Mouse (Mus musculus) kidney, postnatal 0 days (tissue): ENCODE data around the gene Myo3b. TPM values are rescaled to one million over a fixed set of nuclear protein-coding genes. Genes with fewer than 3 reads are reported as not detected.

Source experiments
- ATAC-seq: fragments of 200-750 bp; cut with Nextera tagmentation; replicated peaks from 2 replicates; pipeline ENCODE4 v1.8.0; 2017; ENCODE audit warnings: low read depth, moderate number of reproducible peaks, moderate TSS enrichment, moderate library complexity; ENCODE audit not compliant: low FRiP score
- DNase-seq: peaks from one replicate; pipeline ENCODE4 v3.0.0-alpha.2; 2016; ENCODE audit warnings: low spot score
- H3K27ac ChIP-seq: fragments of 300-500 bp; sonication (generic); 2 replicates; pipeline ENCODE4 v1.5.1; 2014; ENCODE audit warnings: mild to moderate bottlenecking
- H3K27me3 ChIP-seq: fragments of 300-500 bp; sonication (generic); 2 replicates; pipeline ENCODE4 v1.6.1; 2014; ENCODE audit warnings: low read length, mixed read lengths; ENCODE audit not compliant: insufficient read depth
- H3K36me3 ChIP-seq: fragments of 300-500 bp; sonication (generic); 2 replicates; pipeline ENCODE4 v1.6.1; 2014; ENCODE audit warnings: low read length, mixed read lengths; ENCODE audit not compliant: insufficient read depth
- H3K4me1 ChIP-seq: fragments of 300-500 bp; sonication (generic); replicated peaks from 2 replicates; pipeline ENCODE4 v1.6.1; 2014; ENCODE audit warnings: antibody characterized with exemption, low read length, mixed read lengths; ENCODE audit not compliant: insufficient read depth
- H3K4me2 ChIP-seq: fragments of 300-500 bp; sonication (generic); 2 replicates; pipeline ENCODE4 v1.6.1; 2014; ENCODE audit warnings: mild to moderate bottlenecking, low read length, moderate library complexity, mixed read lengths
- H3K4me3 ChIP-seq: fragments of 300-500 bp; sonication (generic); replicated peaks from 2 replicates; pipeline ENCODE4 v1.5.1; 2014; ENCODE audit warnings: low read depth, low read length
- H3K9ac ChIP-seq: fragments of 300-500 bp; sonication (generic); 2 replicates; pipeline ENCODE4 v1.6.1; 2014; ENCODE audit warnings: low read depth, low read length
- H3K9me3 ChIP-seq: fragments of 300-500 bp; sonication (generic); replicated peaks from 2 replicates; pipeline ENCODE4 v1.6.1; 2016; ENCODE audit warnings: low read length, inconsistent platforms, mixed read lengths
- CTCF ChIP-seq: IDR thresholded peaks from 2 replicates; pipeline ENCODE4 v1.5.1; 2016; ENCODE audit warnings: antibody characterized with exemption, low read depth, mild to moderate bottlenecking, moderate library complexity
- WGBS: fragments of 180-500 bp; shearing (Covaris S2); extraction: QIAGEN DNeasy Blood & Tissue Kit; methylation state at CpG from one replicate; pipeline ENCODE4 v1.1.7; 2014; 5-methylcytosine and 5-hydroxymethylcytosine counted together
- polyA plus RNA-seq: library from polyadenylated mRNA; unstranded; fragments of >200 nt; fragmentation: Nextera tagmentation; extraction: Ambion mirVana; gene quantifications from 2 replicates; pipeline ENCODE4 v1.2.1, GENCODE M21; 2015

The Myo3b gene
- polyA plus RNA-seq, 1 experiment from 2014 or later = 1.3 TPM

GRCm38 (mm10) chr2:70471861-70472620 lies 433.1 kb downstream of the Myo3b start:
- H3K4me1 ChIP-seq = peaks cover 13% of the 10 kb centered on the region; the same call in 1 of the 2 replicates

More at GRCm38 (mm10) chr2:70471861-70472620, 433.1 kb downstream of the Myo3b start:
- WGBS = under 1% methylated on average over 45 of the region's 48 CpGs
- ATAC-seq = no peak
- Histone ChIP-seq H3K4me2 (peak overlapping the region; percentile 63), H3K27me3 (peaks cover 25% of the 10 kb centered on the region), H3K27ac (no peak overlapping the region), H3K9me3 (no peaks in the 10 kb centered on the region), H3K9ac (peak overlapping the region; percentile 19; the same call in 1 of the 2 replicates), H3K36me3 (no peaks in the 10 kb centered on the region), H3K4me3 (peak overlapping the region; percentile 32)
- TF ChIP-seq CTCF = no peak
- DNase-seq = peak; percentile 76

Other genes with a start within 250 kb of the Myo3b start
- gene Ccdc173, start 249.6 kb upstream of the Myo3b start, polyA plus RNA-seq = 2.1 and 2.4 TPM in 2 replicates
- gene Phospho2, start 249.5 kb upstream of the Myo3b start, polyA plus RNA-seq = 28.2 and 28.5 TPM in 2 replicates
- gene Klhl23, start 217.2 kb upstream of the Myo3b start, polyA plus RNA-seq = 14.2 and 15.4 TPM in 2 replicates
- gene Ssb, start 177.6 kb upstream of the Myo3b start, polyA plus RNA-seq = 351 and 354 TPM in 2 replicates
- 45.8 and 47.0 TPM in 2 replicates for gene Mettl5, start 153.5 kb upstream of the Myo3b start, polyA plus RNA-seq
- gene Ubr3, start 141.9 kb upstream of the Myo3b start, polyA plus RNA-seq = 12.8 and 13.0 TPM in 2 replicates